Mouse (Mus musculus) cortical plate, adult 2 months (tissue): ENCODE measurements around the gene Supv3l1.

Experiments used
- CTCF ChIP-seq: fragments of 200-500 bp; IDR thresholded peaks from 2 replicates; pipeline ENCODE4 v1.5.1; 2011; ENCODE audit warnings: mild to moderate bottlenecking, control low read depth, low read length; ENCODE audit not compliant: insufficient read depth; ENCODE audit errors: extremely low read depth
- POLR2A ChIP-seq: fragments of 200-500 bp; IDR thresholded peaks from 2 replicates; pipeline ENCODE4 v1.6.1; 2011; ENCODE audit warnings: mild to moderate bottlenecking, low read length, control low read depth; ENCODE audit not compliant: insufficient read depth; ENCODE audit errors: extremely low read depth

GRCm38 (mm10) chr10:62380936-62381335 lies 68.6 kb downstream of the Supv3l1 start:
- TF ChIP-seq CTCF: peak; percentile 24; the same call in 1 of the 2 replicates
- no peak for TF ChIP-seq POLR2A
